Mouse (Mus musculus): Measurements from ENCODE around the gene Cnih3. TPM values are rescaled to one million over a fixed set of nuclear protein-coding genes. Genes with fewer than 3 reads are reported as not detected.
A peak's percentile ranks its signal among the peaks of the same experiment; 100 is the strongest.

Cnih3 gene
- polyA plus RNA-seq (2016; fragmentation: Nextera tagmentation; extraction: Ambion mirVana), result 0.27 and 0.36 TPM in 2 replicates

DNA sequence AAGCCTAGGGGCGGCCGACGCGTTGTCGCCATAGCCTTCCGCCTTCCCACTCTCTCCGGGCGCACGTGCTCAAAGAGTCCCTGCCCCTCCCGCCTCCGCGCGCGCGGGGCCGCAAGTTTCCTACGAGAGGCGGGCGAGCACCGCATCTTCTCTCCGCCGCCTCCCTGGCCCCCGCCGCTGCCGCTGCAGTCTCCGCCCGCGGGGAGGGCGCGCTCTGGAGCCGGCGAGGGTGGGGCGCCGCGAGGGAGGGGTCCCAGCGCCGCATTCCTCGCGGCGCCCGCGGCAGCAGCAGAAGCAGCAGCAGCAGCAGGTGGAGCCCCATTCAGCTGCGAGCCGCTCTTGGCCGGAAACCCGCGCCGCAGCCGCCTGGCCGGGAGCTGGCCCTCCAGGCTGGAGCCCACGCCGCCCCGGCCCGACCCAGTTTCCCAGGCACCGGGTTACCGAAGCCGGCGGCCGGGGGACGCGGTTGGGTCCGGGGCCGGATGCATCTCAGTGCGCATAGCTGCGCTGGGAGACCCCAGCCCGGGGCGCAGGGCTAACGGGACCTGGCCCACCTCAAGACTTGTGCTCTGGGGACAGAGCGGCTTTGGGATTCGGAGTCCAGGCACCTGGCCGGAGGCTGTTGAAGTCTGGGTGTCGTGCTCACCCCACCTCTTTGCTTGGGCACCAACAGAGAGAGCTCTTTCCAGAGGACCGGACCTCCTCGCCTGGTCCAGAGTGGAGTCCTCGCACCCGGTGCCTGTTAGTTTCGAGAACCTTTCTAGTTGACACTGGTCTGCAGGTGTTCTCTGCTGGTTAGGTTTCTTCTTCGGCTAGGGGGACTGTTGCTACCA is at the start of gene Cnih3:
Cnih3 (plus strand) TSS at position 262 of the 833 bp plus-strand sequence.
- Histone ChIP-seq H3K9ac (peak within 1 kb of the TSS; percentile 66), H3K4me1 (replicated peaks) (peaks cover 15% of the 10 kb centered on the region), H3K4me3 (peak within 1 kb of the TSS; percentile 57), H3K36me3 (no peaks in the 10 kb centered on the region), H3K27ac (ENCODE audit: poor library complexity, severe bottlenecking) (no peak within 1 kb of the TSS), H3K27me3 (replicated peaks) (peaks cover 54% of the 10 kb centered on the region), H3K9me3 (replicated peaks) (no peaks in the 10 kb centered on the region), H3K4me2 (peak within 1 kb of the TSS; percentile 94)
- 1% methylated on average over 75 of the region's 78 CpGs for WGBS
- ATAC-seq (ENCODE audit: insufficient number of reproducible peaks, low FRiP score), result peak; percentile 73

DNA sequence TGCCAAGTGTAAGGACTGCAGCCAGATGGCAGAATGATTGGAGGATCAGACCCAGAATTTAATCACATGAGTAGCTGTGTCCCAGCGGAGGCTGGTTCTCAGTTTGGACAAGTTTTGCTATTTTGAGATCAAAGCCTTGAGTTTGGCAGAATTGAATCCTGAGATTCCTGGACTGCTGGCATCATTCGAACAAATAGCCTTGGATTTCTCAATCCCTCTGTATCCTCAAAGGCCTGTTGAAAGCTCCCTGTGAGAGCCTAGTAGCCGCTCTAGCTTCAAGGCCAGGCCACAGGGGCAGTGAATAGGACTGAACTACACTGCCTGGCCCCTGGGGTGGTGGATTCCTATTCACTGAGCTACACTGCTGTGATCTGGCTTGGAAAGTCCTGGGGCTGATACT is 44.4 kb upstream of the Cnih3 start:
- no peak for ATAC-seq (ENCODE audit: insufficient number of reproducible peaks, low FRiP score)
- no peak overlapping the region for H3K9ac ChIP-seq
- no peak overlapping the region for H3K27ac ChIP-seq (ENCODE audit: poor library complexity, severe bottlenecking)
- no peaks in the 10 kb centered on the region for H3K4me1 ChIP-seq (replicated peaks)
- H3K9me3 ChIP-seq (replicated peaks), result peaks cover 9% of the 10 kb centered on the region
- H3K4me3 ChIP-seq, result no peak overlapping the region
- H3K4me2 ChIP-seq, result no peak overlapping the region
- H3K36me3 ChIP-seq, result no peaks in the 10 kb centered on the region
- H3K27me3 ChIP-seq (replicated peaks), result no peaks in the 10 kb centered on the region
- 72% methylated on average over 3 of the region's 3 CpGs for WGBS

DNA sequence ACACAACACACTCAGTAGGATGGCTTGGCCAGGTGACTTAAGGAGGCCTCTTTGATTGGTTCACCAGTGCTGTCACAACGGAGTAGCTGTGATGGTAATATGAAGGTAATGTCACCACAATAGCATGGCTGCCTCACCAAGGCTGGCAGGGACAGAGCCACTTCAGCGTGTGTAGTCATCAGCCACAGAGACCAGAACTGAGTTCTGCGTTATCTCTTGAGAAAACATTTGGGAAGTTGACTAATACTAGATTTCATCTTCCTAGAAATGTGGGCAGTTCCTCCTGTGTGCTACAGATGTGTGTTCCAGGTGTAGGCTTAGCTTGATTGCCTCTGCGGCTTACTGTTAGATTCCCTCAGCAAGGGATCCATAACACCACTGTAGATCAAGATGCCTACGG is 41.7 kb upstream of the Cnih3 start:
- WGBS, result 83% methylated on average over 5 of the region's 5 CpGs

DNA sequence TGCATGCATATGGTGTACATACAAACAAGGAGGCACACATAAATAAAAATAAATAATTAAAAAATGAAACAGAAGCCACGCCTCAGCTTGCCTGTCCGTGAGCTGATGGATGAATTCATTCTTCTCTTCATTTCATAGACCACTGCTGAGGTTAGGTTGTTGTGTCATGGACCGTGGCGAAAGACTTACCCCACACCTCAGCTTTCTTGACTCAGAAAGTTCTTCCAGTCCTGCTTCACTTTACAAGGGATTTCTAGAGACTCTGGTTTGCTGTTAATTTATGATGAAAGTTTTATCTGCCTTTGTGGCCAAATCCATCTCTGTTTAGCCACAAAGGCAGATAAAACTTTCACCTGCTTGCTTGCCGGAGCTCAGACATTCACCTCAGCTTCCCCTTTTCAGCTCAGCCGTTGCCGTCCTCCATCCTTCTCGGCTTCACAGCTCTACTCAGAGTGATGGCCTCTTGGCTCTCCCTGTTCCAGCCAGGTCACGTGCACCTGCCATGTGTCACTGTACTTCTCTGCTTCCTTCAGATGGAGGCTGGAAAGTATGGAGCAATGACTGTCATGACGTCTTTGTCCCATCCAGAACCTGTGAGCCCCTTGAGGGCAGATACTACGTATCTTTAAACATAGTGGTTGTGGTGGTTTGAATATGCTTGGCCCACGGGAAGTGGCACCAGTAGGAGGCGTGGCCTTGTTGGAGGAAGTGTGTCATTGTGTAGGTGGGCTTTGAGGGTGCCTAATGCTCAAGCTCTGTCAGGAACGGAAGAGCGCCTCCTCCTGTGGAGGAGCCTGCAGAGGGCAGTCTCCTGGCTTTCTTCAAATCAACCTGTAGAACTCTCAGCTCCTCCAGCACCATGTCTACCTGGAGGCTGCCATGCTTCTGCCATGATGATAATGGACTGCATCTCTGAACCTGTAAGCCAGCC is 40.0 kb upstream of the Cnih3 start:
- Histone ChIP-seq H3K27ac (ENCODE audit: poor library complexity, severe bottlenecking) (no peak overlapping the region), H3K9ac (no peak overlapping the region), H3K36me3 (no peaks in the 10 kb centered on the region), H3K27me3 (replicated peaks) (no peaks in the 10 kb centered on the region), H3K4me3 (no peak overlapping the region), H3K4me1 (replicated peaks) (no peaks in the 10 kb centered on the region), H3K9me3 (replicated peaks) (peaks cover 9% of the 10 kb centered on the region), H3K4me2 (no peak overlapping the region)
- no peak for ATAC-seq (ENCODE audit: insufficient number of reproducible peaks, low FRiP score)
- 87% methylated on average over 15 of the region's 15 CpGs for WGBS

More for the DNA sequence above, 41.7 kb upstream of the Cnih3 start:
- no peak overlapping the region for H3K4me2 ChIP-seq
- no peak overlapping the region for H3K9ac ChIP-seq
- peaks cover 9% of the 10 kb centered on the region for H3K9me3 ChIP-seq (replicated peaks)
- no peak overlapping the region for H3K27ac ChIP-seq (ENCODE audit: poor library complexity, severe bottlenecking)
- H3K36me3 ChIP-seq, result no peaks in the 10 kb centered on the region
- no peak for ATAC-seq (ENCODE audit: insufficient number of reproducible peaks, low FRiP score)
- H3K27me3 ChIP-seq (replicated peaks), result no peaks in the 10 kb centered on the region
- H3K4me3 ChIP-seq, result no peak overlapping the region
- no peaks in the 10 kb centered on the region for H3K4me1 ChIP-seq (replicated peaks)

DNA sequence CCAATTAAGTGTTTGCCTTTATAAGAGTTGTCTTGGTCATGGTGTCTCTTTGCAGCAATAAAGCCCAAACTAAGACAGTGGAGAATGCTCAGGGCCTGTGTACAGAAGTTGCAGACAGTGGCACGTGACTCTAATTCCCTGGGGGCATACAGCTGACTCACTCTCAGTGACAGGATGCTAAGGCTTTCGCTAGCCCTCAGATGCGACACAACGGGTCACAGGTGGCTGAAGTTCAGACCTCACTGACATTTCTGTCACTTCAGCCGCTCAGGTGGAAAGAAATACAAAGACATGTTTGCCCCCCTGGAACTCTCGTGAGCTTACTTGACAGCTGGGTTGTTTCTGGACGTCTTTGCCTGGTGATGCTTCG is 39.4 kb upstream of the Cnih3 start:
- 89% methylated on average over 8 of the region's 8 CpGs for WGBS
- Histone ChIP-seq H3K9me3 (replicated peaks) (peaks cover 9% of the 10 kb centered on the region), H3K4me3 (no peak overlapping the region), H3K27me3 (replicated peaks) (no peaks in the 10 kb centered on the region), H3K36me3 (no peaks in the 10 kb centered on the region), H3K4me1 (replicated peaks) (no peaks in the 10 kb centered on the region), H3K9ac (no peak overlapping the region), H3K4me2 (no peak overlapping the region), H3K27ac (ENCODE audit: poor library complexity, severe bottlenecking) (no peak overlapping the region)
- ATAC-seq (ENCODE audit: insufficient number of reproducible peaks, low FRiP score), result no peak

DNA sequence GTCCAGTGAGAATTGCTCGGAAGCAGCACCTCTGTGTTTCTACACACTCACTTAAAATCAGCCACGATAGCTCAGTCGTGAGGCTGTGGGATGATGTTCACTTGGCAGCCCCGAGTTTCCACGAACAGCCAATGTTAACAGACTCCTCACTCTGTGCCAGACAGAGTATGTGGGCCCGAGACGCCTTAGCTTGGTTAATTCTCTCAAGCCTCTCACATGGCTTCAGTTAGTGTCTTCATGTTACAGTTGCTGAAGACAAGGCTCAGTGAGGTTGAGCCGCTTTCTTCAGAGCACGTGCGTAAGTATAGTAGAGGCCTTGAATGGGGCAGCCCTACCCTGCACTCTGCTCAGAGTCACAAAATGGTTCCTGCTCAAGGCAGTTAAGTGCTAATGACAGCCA is 38.1 kb upstream of the Cnih3 start:
- no peaks in the 10 kb centered on the region for H3K36me3 ChIP-seq
- H3K9me3 ChIP-seq (replicated peaks), result peaks cover 5% of the 10 kb centered on the region
- no peak overlapping the region for H3K9ac ChIP-seq
- WGBS, result 86% methylated on average over 10 of the region's 10 CpGs
- H3K27ac ChIP-seq (ENCODE audit: poor library complexity, severe bottlenecking), result no peak overlapping the region
- no peak overlapping the region for H3K4me3 ChIP-seq
- no peaks in the 10 kb centered on the region for H3K27me3 ChIP-seq (replicated peaks)
- H3K4me1 ChIP-seq (replicated peaks), result no peaks in the 10 kb centered on the region
- ATAC-seq (ENCODE audit: insufficient number of reproducible peaks, low FRiP score), result no peak
- H3K4me2 ChIP-seq, result no peak overlapping the region

DNA sequence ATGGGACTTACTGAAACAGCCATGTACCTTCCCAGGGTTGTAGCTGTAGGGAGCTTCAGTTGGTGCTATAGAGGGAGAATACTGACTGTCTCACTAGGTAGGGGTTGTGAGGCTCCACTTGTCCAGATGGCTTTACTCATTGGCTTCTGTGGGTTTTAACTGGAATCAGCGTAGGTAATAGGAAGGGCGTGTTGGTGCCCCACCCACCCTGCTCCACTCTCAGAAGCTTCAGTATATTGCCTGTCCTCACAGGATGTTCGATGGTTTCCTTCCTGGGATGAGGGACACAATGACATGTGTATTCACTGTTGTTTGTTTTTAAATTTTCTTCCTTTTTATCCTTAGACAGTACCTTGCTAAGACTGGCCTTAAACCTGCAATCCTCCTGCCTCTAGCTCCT is 37.1 kb upstream of the Cnih3 start:
- no peaks in the 10 kb centered on the region for H3K36me3 ChIP-seq
- no peaks in the 10 kb centered on the region for H3K27me3 ChIP-seq (replicated peaks)
- H3K4me1 ChIP-seq (replicated peaks), result no peaks in the 10 kb centered on the region
- H3K4me3 ChIP-seq, result no peak overlapping the region
- no peak overlapping the region for H3K4me2 ChIP-seq
- H3K9me3 ChIP-seq (replicated peaks), result peaks cover 5% of the 10 kb centered on the region
- WGBS, result 84% methylated on average over 3 of the region's 3 CpGs
- no peak overlapping the region for H3K27ac ChIP-seq (ENCODE audit: poor library complexity, severe bottlenecking)
- no peak for ATAC-seq (ENCODE audit: insufficient number of reproducible peaks, low FRiP score)
- no peak overlapping the region for H3K9ac ChIP-seq

DNA sequence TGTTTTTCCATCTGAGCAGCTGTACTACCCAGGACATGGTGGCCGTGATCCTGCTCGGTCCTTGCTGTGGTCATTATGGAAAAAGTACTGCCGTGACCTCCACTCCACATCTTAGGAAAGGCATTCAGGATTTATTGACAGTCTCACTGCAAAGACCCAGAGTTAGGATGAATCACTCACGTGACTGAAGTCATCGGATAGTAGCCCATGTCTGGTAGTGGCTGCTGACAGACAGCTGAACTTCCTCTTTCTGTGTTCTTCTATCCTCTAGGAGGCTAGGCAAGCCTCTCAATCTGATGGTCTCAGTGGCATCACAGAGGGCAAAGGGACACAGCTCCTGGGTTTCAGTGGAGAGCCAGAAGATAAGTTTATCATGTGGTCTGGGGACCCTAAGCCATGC is 35.9 kb upstream of the Cnih3 start:
- H3K36me3 ChIP-seq, result no peaks in the 10 kb centered on the region

DNA sequence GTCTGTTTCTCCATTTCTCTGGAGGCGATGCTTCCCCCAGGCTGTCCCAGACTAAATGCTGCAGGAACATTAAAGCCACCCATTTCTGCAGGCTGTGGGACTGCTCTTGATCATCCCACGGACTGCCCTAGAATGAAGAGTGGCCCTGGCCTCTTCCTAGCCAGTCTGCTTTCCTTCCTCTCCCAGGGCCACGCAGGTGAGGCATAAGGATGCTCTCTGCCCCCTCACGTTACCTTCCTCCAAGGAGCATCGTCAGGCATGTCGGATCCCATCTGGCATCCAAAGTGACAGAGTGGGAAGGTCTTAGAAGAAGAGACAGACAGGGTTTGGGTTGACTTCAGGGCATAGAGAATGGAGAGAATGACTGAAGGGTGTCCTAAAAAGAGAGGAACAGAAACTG is 33.0 kb upstream of the Cnih3 start:
- Histone ChIP-seq H3K4me3 (no peak overlapping the region), H3K4me1 (replicated peaks) (no peaks in the 10 kb centered on the region), H3K9me3 (replicated peaks) (peaks cover 6% of the 10 kb centered on the region), H3K9ac (no peak overlapping the region), H3K4me2 (no peak overlapping the region), H3K27me3 (replicated peaks) (no peaks in the 10 kb centered on the region), H3K36me3 (no peaks in the 10 kb centered on the region), H3K27ac (ENCODE audit: poor library complexity, severe bottlenecking) (no peak overlapping the region)
- 75% methylated on average over 6 of the region's 6 CpGs for WGBS
- no peak for ATAC-seq (ENCODE audit: insufficient number of reproducible peaks, low FRiP score)

More for the DNA sequence above, 35.9 kb upstream of the Cnih3 start:
- Histone ChIP-seq H3K4me1 (replicated peaks) (no peaks in the 10 kb centered on the region), H3K27me3 (replicated peaks) (no peaks in the 10 kb centered on the region), H3K9ac (no peak overlapping the region), H3K4me2 (no peak overlapping the region), H3K27ac (ENCODE audit: poor library complexity, severe bottlenecking) (no peak overlapping the region), H3K9me3 (replicated peaks) (peaks cover 7% of the 10 kb centered on the region), H3K4me3 (no peak overlapping the region)
- 68% methylated on average over 5 of the region's 5 CpGs for WGBS
- ATAC-seq (ENCODE audit: insufficient number of reproducible peaks, low FRiP score), result no peak

DNA sequence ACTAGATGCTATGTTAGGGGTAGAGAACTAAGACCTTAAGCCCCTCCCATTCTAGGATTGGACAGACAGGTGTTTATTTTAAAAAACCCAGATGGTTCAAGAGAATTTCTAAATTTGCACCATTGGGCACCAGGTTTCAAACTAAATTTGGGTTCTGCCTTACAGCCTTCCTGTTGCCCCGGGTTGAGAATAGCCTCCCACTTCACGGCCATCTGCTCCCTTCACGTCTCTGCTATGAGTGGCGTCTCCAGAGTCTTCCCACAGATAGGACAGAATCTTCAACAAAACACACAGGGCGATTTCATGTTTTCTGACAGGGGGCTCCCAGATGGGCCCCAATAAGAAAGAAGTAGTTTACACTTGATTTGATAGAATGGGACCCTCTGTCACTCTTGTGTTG is 31.3 kb upstream of the Cnih3 start:
- H3K36me3 ChIP-seq, result no peaks in the 10 kb centered on the region
- no peak for ATAC-seq (ENCODE audit: insufficient number of reproducible peaks, low FRiP score)
- H3K4me3 ChIP-seq, result no peak overlapping the region
- 84% methylated on average over 5 of the region's 5 CpGs for WGBS
- no peaks in the 10 kb centered on the region for H3K4me1 ChIP-seq (replicated peaks)
- no peaks in the 10 kb centered on the region for H3K27me3 ChIP-seq (replicated peaks)
- no peak overlapping the region for H3K9ac ChIP-seq
- no peak overlapping the region for H3K4me2 ChIP-seq
- no peak overlapping the region for H3K27ac ChIP-seq (ENCODE audit: poor library complexity, severe bottlenecking)
- H3K9me3 ChIP-seq (replicated peaks), result peaks cover 6% of the 10 kb centered on the region

DNA sequence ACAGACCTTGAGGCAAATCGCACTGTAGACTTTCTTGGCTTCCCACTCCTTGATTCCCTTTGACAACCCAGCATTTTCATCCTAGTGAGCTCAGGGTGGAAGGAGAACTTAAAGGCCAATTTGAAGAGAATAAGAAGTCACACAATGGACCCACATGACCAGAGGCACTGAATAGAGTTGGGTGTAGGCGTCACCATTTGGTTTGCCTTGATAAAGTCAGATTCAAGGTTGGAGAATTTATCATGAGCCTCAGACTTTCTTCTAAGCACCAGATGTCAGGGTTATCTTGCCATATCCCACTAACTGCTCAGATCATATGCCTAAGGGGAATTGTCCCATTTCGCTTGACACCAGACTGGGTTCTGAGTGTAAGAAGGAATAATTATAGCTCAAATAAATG is 29.3 kb upstream of the Cnih3 start:
- H3K27ac ChIP-seq (ENCODE audit: poor library complexity, severe bottlenecking), result no peak overlapping the region
- no peaks in the 10 kb centered on the region for H3K4me1 ChIP-seq (replicated peaks)
- no peak overlapping the region for H3K4me2 ChIP-seq
- no peaks in the 10 kb centered on the region for H3K36me3 ChIP-seq
- peaks cover 6% of the 10 kb centered on the region for H3K9me3 ChIP-seq (replicated peaks)
- no peak for ATAC-seq (ENCODE audit: insufficient number of reproducible peaks, low FRiP score)
- H3K27me3 ChIP-seq (replicated peaks), result no peaks in the 10 kb centered on the region
- no peak overlapping the region for H3K4me3 ChIP-seq
- H3K9ac ChIP-seq, result no peak overlapping the region
- 73% methylated on average over 3 of the region's 3 CpGs for WGBS
